Mouse (Mus musculus): ENCODE measurements around the gene Gm20888.
"Not testable (repeated sequence)": the region's sequence is repeated elsewhere in the genome, so short reads cannot be mapped to it uniquely, and the experiment has no call there.

Gene Gm20888

DNA sequence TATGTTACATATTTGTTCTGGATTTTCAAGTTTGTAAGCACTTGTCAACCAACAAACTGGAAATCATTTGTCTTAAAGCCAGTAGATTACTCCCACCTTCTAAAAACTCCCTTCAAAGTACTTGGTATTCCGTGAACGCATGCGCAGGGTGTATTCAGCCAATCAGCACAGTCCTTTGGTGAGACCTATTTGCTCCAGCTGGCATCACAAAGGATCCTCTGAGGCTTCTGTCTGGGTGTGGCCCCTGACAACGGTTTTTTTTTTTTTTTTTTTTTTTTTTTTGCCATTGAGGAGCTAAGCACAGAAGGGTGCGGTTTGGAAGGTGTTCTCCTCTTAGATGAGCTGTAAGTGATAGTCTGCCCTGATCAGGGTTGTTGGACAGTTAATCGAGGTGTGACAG is at the start of gene Gm20888:
TSS of gene Gm20888 (plus strand) at position 301 of the 400 bp plus-strand sequence.
- not testable (repeated sequence) for DNase-seq (ENCODE audit: low spot score in 2 of 2)

Measured in heart, adult 9 months (tissue).